Mouse (Mus musculus): ENCODE measurements around the gene Tle3. TPM values are rescaled to one million over a fixed set of nuclear protein-coding genes. Genes with fewer than 3 reads are reported as not detected.

The Tle3 gene
- polyA plus RNA-seq, 1 experiment from 2014 or later: 36.0 TPM

- Histone ChIP-seq H3K36me3 (no peaks in the 10 kb centered on the region), H3K27ac (replicated peaks) (no peak overlapping the region), H3K9ac (no peak overlapping the region), H3K4me2 (replicated peaks) (no peak overlapping the region), H3K9me3 (replicated peaks) (no peaks in the 10 kb centered on the region), H3K4me3 (replicated peaks) (no peak overlapping the region), H3K27me3 (peaks cover 16% of the 10 kb centered on the region), H3K4me1 (peaks cover 14% of the 10 kb centered on the region)
- WGBS: 41% methylated on average over 17 of the region's 17 CpGs
- ATAC-seq (ENCODE audit: insufficient number of reproducible peaks, low FRiP score, low TSS enrichment, low read depth): no peak
Observed at GRCm38 (mm10) chr9:61336591-61337587, 35.3 kb upstream of the Tle3 start.

- Histone ChIP-seq H3K27me3 (peaks cover 16% of the 10 kb centered on the region), H3K36me3 (no peaks in the 10 kb centered on the region), H3K4me2 (replicated peaks) (no peak overlapping the region), H3K27ac (replicated peaks) (no peak overlapping the region), H3K4me1 (peaks cover 21% of the 10 kb centered on the region), H3K4me3 (replicated peaks) (no peak overlapping the region), H3K9ac (no peak overlapping the region), H3K9me3 (replicated peaks) (no peaks in the 10 kb centered on the region)
- no peak for ATAC-seq (ENCODE audit: insufficient number of reproducible peaks, low FRiP score, low TSS enrichment, low read depth)
- WGBS: 28% methylated on average over 9 of the region's 9 CpGs
Observed at GRCm38 (mm10) chr9:61337665-61338064, 34.5 kb upstream of the Tle3 start.

- Histone ChIP-seq H3K9ac (no peak overlapping the region), H3K4me2 (replicated peaks) (no peak overlapping the region), H3K9me3 (replicated peaks) (no peaks in the 10 kb centered on the region), H3K27ac (replicated peaks) (no peak overlapping the region), H3K36me3 (no peaks in the 10 kb centered on the region), H3K27me3 (peaks cover 16% of the 10 kb centered on the region), H3K4me1 (peaks cover 30% of the 10 kb centered on the region), H3K4me3 (replicated peaks) (no peak overlapping the region)
- 55% methylated on average over 6 of the region's 6 CpGs for WGBS
- ATAC-seq (ENCODE audit: insufficient number of reproducible peaks, low FRiP score, low TSS enrichment, low read depth): no peak
Observed at GRCm38 (mm10) chr9:61339311-61339710, 32.9 kb upstream of the Tle3 start.

- WGBS: 73% methylated on average over 2 of the region's 2 CpGs
- no peak for ATAC-seq (ENCODE audit: insufficient number of reproducible peaks, low FRiP score, low TSS enrichment, low read depth)
- Histone ChIP-seq H3K27ac (replicated peaks) (no peak overlapping the region), H3K9me3 (replicated peaks) (no peaks in the 10 kb centered on the region), H3K4me3 (replicated peaks) (no peak overlapping the region), H3K4me2 (replicated peaks) (no peak overlapping the region), H3K9ac (no peak overlapping the region), H3K4me1 (peaks cover 30% of the 10 kb centered on the region), H3K36me3 (no peaks in the 10 kb centered on the region), H3K27me3 (peaks cover 18% of the 10 kb centered on the region)
Observed at GRCm38 (mm10) chr9:61340333-61340732, 31.8 kb upstream of the Tle3 start.

GRCm38 (mm10) chr9:61342297-61342696, 29.9 kb upstream of the Tle3 start:
- H3K9me3 ChIP-seq (replicated peaks): no peaks in the 10 kb centered on the region
- no peak overlapping the region for H3K27ac ChIP-seq (replicated peaks)
- 34% methylated on average over 6 of the region's 6 CpGs for WGBS
- 0 out of 2 replicates have a peak, but pooled peaks have one; percentile 45 for ATAC-seq (ENCODE audit: insufficient number of reproducible peaks, low FRiP score, low TSS enrichment, low read depth)
- H3K36me3 ChIP-seq: no peaks in the 10 kb centered on the region
- H3K27me3 ChIP-seq: peaks cover 28% of the 10 kb centered on the region
- no peak overlapping the region for H3K4me2 ChIP-seq (replicated peaks)
- no peak overlapping the region for H3K9ac ChIP-seq
- H3K4me3 ChIP-seq (replicated peaks): no peak overlapping the region
- H3K4me1 ChIP-seq: peaks cover 25% of the 10 kb centered on the region

- no peak overlapping the region for H3K4me2 ChIP-seq (replicated peaks)
- ATAC-seq (ENCODE audit: insufficient number of reproducible peaks, low FRiP score, low TSS enrichment, low read depth): no peak
- 60% methylated on average over 6 of the region's 6 CpGs for WGBS
Observed at GRCm38 (mm10) chr9:61344684-61345083, 27.5 kb upstream of the Tle3 start.

GRCm38 (mm10) chr9:61347011-61347410, 25.2 kb upstream of the Tle3 start:
- Histone ChIP-seq H3K4me3 (replicated peaks) (no peak overlapping the region), H3K4me2 (replicated peaks) (no peak overlapping the region), H3K27me3 (peaks cover 21% of the 10 kb centered on the region), H3K36me3 (no peaks in the 10 kb centered on the region), H3K4me1 (peaks cover 15% of the 10 kb centered on the region), H3K9ac (no peak overlapping the region), H3K27ac (replicated peaks) (no peak overlapping the region), H3K9me3 (replicated peaks) (no peaks in the 10 kb centered on the region)
- 27% methylated on average over 7 of the region's 7 CpGs for WGBS
- ATAC-seq (ENCODE audit: insufficient number of reproducible peaks, low FRiP score, low TSS enrichment, low read depth): no peak

More at GRCm38 (mm10) chr9:61344684-61345083, 27.5 kb upstream of the Tle3 start:
- H3K4me3 ChIP-seq (replicated peaks): no peak overlapping the region
- H3K9ac ChIP-seq: no peak overlapping the region
- H3K9me3 ChIP-seq (replicated peaks): no peaks in the 10 kb centered on the region
- no peaks in the 10 kb centered on the region for H3K36me3 ChIP-seq
- H3K27me3 ChIP-seq: peaks cover 23% of the 10 kb centered on the region
- H3K4me1 ChIP-seq: peaks cover 19% of the 10 kb centered on the region
- H3K27ac ChIP-seq (replicated peaks): no peak overlapping the region

- 0 out of 2 replicates have a peak, but pooled peaks have one; percentile 15 for ATAC-seq (ENCODE audit: insufficient number of reproducible peaks, low FRiP score, low TSS enrichment, low read depth)
Observed at GRCm38 (mm10) chr9:61348036-61348435, 24.1 kb upstream of the Tle3 start.

GRCm38 (mm10) chr9:61348616-61349015, 23.6 kb upstream of the Tle3 start:
- no peaks in the 10 kb centered on the region for H3K36me3 ChIP-seq
- peaks cover 21% of the 10 kb centered on the region for H3K27me3 ChIP-seq
- no peak overlapping the region for H3K9ac ChIP-seq
- H3K4me2 ChIP-seq (replicated peaks): no peak overlapping the region
- H3K4me1 ChIP-seq: peaks cover under 1% of the 10 kb centered on the region; the same call in 1 of the 2 replicates
- WGBS: 66% methylated on average over 6 of the region's 6 CpGs
- H3K4me3 ChIP-seq (replicated peaks): no peak overlapping the region
- H3K27ac ChIP-seq (replicated peaks): no peak overlapping the region
- ATAC-seq (ENCODE audit: insufficient number of reproducible peaks, low FRiP score, low TSS enrichment, low read depth): no peak
- H3K9me3 ChIP-seq (replicated peaks): no peaks in the 10 kb centered on the region

More at GRCm38 (mm10) chr9:61348036-61348435, 24.1 kb upstream of the Tle3 start:
- WGBS: 74% methylated on average over 9 of the region's 9 CpGs
- Histone ChIP-seq H3K9ac (no peak overlapping the region), H3K4me3 (replicated peaks) (no peak overlapping the region), H3K4me1 (peaks cover 5% of the 10 kb centered on the region), H3K27ac (replicated peaks) (no peak overlapping the region), H3K4me2 (replicated peaks) (no peak overlapping the region), H3K27me3 (peaks cover 21% of the 10 kb centered on the region), H3K36me3 (no peaks in the 10 kb centered on the region), H3K9me3 (replicated peaks) (no peaks in the 10 kb centered on the region)

GRCm38 (mm10) chr9:61349697-61350096, 22.5 kb upstream of the Tle3 start:
- H3K9me3 ChIP-seq (replicated peaks): no peaks in the 10 kb centered on the region
- H3K4me1 ChIP-seq: no peaks in the 10 kb centered on the region; the same call in 1 of the 2 replicates
- ATAC-seq (ENCODE audit: insufficient number of reproducible peaks, low FRiP score, low TSS enrichment, low read depth): no peak
- 74% methylated on average over 7 of the region's 7 CpGs for WGBS
- H3K36me3 ChIP-seq: no peaks in the 10 kb centered on the region
- no peak overlapping the region for H3K9ac ChIP-seq
- H3K27ac ChIP-seq (replicated peaks): no peak overlapping the region
- H3K27me3 ChIP-seq: peaks cover 18% of the 10 kb centered on the region
- H3K4me2 ChIP-seq (replicated peaks): no peak overlapping the region
- H3K4me3 ChIP-seq (replicated peaks): no peak overlapping the region

- H3K27me3 ChIP-seq: peaks cover 4% of the 10 kb centered on the region
- no peaks in the 10 kb centered on the region for H3K36me3 ChIP-seq
- 25% methylated on average over 4 of the region's 4 CpGs for WGBS
- no peaks in the 10 kb centered on the region; the same call in 1 of the 2 replicates for H3K4me1 ChIP-seq
- no peak for ATAC-seq (ENCODE audit: insufficient number of reproducible peaks, low FRiP score, low TSS enrichment, low read depth)
- H3K4me2 ChIP-seq (replicated peaks): no peak overlapping the region
- H3K9me3 ChIP-seq (replicated peaks): no peaks in the 10 kb centered on the region
- H3K4me3 ChIP-seq (replicated peaks): no peak overlapping the region
- no peak overlapping the region for H3K9ac ChIP-seq
- H3K27ac ChIP-seq (replicated peaks): no peak overlapping the region
Observed at GRCm38 (mm10) chr9:61351164-61351563, 21.0 kb upstream of the Tle3 start.

All from embryonic facial prominence, embryonic 15.5 days (tissue).